Mouse (Mus musculus): ENCODE results near the gene Cdrt4.

Cdrt4 gene

DNA sequence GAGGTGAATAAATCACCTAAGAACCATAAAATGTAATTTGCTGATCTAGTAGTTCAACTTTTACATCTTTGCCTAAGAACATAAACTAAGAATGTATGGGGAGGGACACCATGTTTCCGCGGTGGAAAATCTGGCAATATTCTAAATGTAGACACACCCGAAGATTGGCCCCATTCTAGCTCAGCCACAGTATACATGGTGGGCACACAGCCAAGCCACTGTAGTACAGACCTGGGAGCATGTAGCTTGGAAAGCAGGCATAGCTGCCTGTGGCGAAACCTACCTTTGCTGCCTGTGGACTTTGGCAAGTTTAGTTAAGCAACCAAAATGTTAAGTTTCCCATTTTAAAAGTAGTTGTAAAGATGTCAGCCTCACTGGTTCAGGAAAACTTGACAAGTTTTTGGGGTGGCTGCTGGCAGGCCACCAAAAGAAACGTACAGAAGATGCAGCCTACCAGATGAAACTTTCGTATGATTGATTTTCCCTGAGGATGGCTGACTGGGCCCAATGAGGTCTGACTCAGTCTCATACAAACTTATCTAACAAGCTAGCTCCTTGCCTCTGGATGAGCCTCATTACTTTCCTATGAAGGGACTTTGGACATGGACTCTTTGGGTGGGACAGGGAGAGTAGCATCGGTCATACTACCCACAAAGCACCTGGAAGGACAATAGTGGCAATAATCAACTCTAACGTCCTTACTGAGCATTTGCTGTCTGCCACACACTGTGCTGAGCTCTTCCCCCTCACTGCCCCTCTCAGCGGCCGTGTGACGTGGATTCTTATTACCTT lies 84.6 kb downstream of the Cdrt4 start:
- no peak for DNase-seq (ENCODE audit: low read depth, low spot score)

DNA sequence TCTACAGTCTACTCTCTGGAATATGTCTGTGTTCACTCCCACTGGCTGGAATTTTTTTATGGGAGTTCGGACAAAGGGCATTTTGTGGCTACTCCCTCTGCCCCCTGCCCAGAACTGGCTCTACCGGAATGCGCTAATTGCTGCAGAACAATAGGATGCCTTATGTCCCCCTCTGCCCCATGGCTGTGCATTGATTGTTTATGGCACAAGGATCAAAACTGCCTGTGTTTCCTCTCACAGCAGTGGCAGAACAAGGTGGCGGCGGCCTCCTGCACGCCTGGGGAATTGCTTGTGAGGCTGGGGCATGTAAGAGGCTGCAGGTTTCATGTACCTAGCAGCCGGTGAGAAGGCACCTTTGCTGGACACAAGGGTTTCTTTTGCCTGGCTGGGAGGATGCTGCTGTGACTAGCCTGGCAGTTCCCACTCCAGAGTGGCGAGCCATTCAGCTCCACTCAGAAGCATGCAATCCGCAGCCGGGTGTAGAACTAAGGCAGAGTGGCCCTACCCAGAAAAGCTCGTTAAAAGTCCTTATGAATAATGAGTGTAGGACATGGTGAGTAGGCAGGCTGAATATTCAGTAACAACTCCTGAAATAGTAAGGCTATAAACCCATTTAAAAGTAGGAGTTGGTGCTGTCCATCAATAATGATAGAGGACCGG lies 89.1 kb downstream of the Cdrt4 start:
- DNase-seq (ENCODE audit: low read depth, low spot score): no peak
